Mouse (Mus musculus) E14TG2a.4 (cell line): ENCODE measurements around the gene Nicn1.

ENCODE experiments used
- CTCF ChIP-seq: conservative IDR thresholded peaks from 2 replicates; pipeline ENCODE4 v1.5.1; 2014; ENCODE audit warnings: low read length
- NANOG ChIP-seq: IDR thresholded peaks from 2 replicates; pipeline ENCODE4 v1.6.1; 2014; ENCODE audit warnings: borderline replicate concordance, low read length, mixed read lengths
- POU5F1 ChIP-seq: IDR thresholded peaks from 2 replicates; pipeline ENCODE4 v1.6.1; 2014; ENCODE audit warnings: low read length, borderline replicate concordance

DNA sequence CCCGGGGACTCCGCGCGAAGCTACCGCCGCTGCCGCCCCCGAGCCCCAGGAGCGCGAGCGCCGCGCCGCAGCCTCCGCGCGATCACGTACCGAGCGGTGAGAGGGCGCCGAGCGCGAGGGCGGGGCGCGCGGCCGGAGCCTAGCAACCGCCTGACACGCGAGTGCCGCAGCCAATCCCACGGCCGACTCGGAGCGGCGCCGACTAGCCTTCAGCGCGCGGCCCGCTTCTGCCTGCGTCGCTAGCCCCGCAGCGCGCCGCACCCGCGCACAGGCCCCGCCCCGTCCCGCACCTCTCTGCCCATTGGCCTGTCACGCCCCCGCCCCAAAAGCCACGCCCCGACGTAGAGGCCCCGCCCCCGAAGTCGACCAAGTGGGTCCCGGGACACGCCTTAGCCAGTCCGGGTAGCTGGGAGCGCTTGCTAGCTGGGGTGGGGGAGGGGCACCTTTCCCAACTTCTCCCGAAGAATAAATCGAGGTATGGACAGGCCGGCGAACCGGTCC is 26.5 kb upstream of the Nicn1 start, which contains the start of gene Dag1:
- TF ChIP-seq CTCF (no peak), NANOG (no peak), POU5F1 (no peak)
